ENCODE assay signal across 16 mouse cellular contexts in the genomic region with DNA sequence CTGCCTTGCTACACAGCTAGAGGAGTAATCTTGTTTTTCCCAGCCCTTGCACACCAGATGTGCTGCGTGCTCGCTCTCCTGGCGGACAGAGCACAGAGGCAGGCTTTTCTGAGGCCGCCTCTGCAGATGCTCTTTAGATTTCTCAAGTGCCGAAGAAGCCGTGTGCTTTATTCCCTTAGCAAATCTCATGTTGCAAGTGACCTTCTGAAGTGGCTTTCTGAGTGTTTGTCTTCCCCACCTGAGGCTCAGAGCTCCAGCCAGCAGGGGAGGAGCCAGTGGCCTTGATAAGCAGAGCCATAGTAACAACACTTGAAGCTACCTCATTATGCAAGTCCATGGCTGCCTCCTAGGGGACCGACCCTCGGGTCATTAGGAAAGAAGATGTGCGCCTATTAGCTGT. TPM values are rescaled to one million over a fixed set of nuclear protein-coding genes. Genes with fewer than 3 reads are reported as not detected.
A peak's percentile ranks its signal among the peaks of the same experiment; 100 is the strongest.
DNase-seq lines count a peak whose midpoint lies in the region; ATAC-seq lines count a peak whose summit lies in the region.
"Had no signal": no experiment of that assay in that cellular context is flagged by ENCODE, and none has a peak within 500 bp of the region (broad histone marks: within the 10 kb centered on the region; RNA-seq: fewer than 3 reads in every experiment).

No protein-coding gene starts in this region.

- no peak overlapping the region for H3K4me3 ChIP-seq in heart, embryonic 11.5 days (ENCODE audit: low read depth, low read length)
- no peak overlapping the region for H3K4me3 ChIP-seq in neural tube, embryonic 11.5 days (ENCODE audit: low read depth, low read length)
- H3K4me3 ChIP-seq in lung, embryonic 16.5 days (ENCODE audit: low read length): no peak overlapping the region
- no peak overlapping the region for H3K4me3 ChIP-seq in midbrain, embryonic 16.5 days (ENCODE audit: low read depth, low read length)
- H3K4me3 ChIP-seq: myocyte had no signal

- ATAC-seq in heart, embryonic 11.5 days (replicated peaks; ENCODE audit: insufficient number of reproducible peaks, low FRiP score, low TSS enrichment): no peak
- ATAC-seq in neural tube, embryonic 11.5 days (ENCODE audit: insufficient read depth, low FRiP score, low TSS enrichment): no peak
- peak; percentile 92 for ATAC-seq in lung, embryonic 16.5 days (ENCODE audit: low read depth)
- peak; percentile 49; the same call in 1 of the 2 replicates for ATAC-seq in midbrain, embryonic 16.5 days
- no peak for ATAC-seq in erythroid progenitor cell, adult 5-6 weeks (replicated peaks; ENCODE audit: low FRiP score, poor library complexity, severe bottlenecking)
- ATAC-seq: inflammation-experienced regulatory T-cells, adult 6 months had no signal

- H3K4me2 ChIP-seq in heart, embryonic 11.5 days: peak overlapping the region; percentile 39
- no peak overlapping the region for H3K4me2 ChIP-seq in neural tube, embryonic 11.5 days (ENCODE audit: low read depth)
- H3K4me2 ChIP-seq in lung, embryonic 16.5 days (ENCODE audit: low read depth, low read length): peak overlapping the region; percentile 26; the same call in 1 of the 2 replicates
- no peak overlapping the region for H3K4me2 ChIP-seq in midbrain, embryonic 16.5 days (ENCODE audit: low read length)

- WGBS in heart, embryonic 11.5 days (ENCODE audit: insufficient replicate concordance): 42% methylated on average over 9 of the region's 9 CpGs
- 75% methylated on average over 9 of the region's 9 CpGs for WGBS in neural tube, embryonic 11.5 days
- WGBS in lung, embryonic 16.5 days: 48% methylated on average over 9 of the region's 9 CpGs
- WGBS in midbrain, embryonic 16.5 days: 56% methylated on average over 9 of the region's 9 CpGs

- peak overlapping the region; percentile 29; the same call in 1 of the 2 replicates for H3K27ac ChIP-seq in heart, embryonic 11.5 days (ENCODE audit: low read depth, low read length)
- H3K27ac ChIP-seq in neural tube, embryonic 11.5 days (ENCODE audit: low read depth, low read length): no peak overlapping the region
- peak overlapping the region; percentile 79 for H3K27ac ChIP-seq in lung, embryonic 16.5 days (ENCODE audit: low read length)
- no peak overlapping the region for H3K27ac ChIP-seq in midbrain, embryonic 16.5 days (ENCODE audit: low read length)
- H3K27ac ChIP-seq: macrophage had no signal

- H3K27me3 ChIP-seq in heart, embryonic 11.5 days (ENCODE audit: control insufficient read depth, insufficient read depth, low read length): no peaks in the 10 kb centered on the region
- H3K27me3 ChIP-seq in neural tube, embryonic 11.5 days (ENCODE audit: control insufficient read depth, insufficient read depth, low read length): no peaks in the 10 kb centered on the region
- no peaks in the 10 kb centered on the region for H3K27me3 ChIP-seq in lung, embryonic 16.5 days (ENCODE audit: control insufficient read depth, insufficient read depth, low read depth, low read length)
- H3K27me3 ChIP-seq in midbrain, embryonic 16.5 days (ENCODE audit: control insufficient read depth, insufficient read depth, low read depth, low read length): no peaks in the 10 kb centered on the region

- no peaks in the 10 kb centered on the region for H3K9me3 ChIP-seq in heart, embryonic 11.5 days (replicated peaks; ENCODE audit: control insufficient read depth, low read length)
- no peaks in the 10 kb centered on the region for H3K9me3 ChIP-seq in neural tube, embryonic 11.5 days (ENCODE audit: control insufficient read depth, low read length)
- H3K9me3 ChIP-seq in lung, embryonic 16.5 days (ENCODE audit: control insufficient read depth, low read length): no peaks in the 10 kb centered on the region
- no peaks in the 10 kb centered on the region for H3K9me3 ChIP-seq in midbrain, embryonic 16.5 days (replicated peaks; ENCODE audit: control insufficient read depth, low read length, poor library complexity, severe bottlenecking)

- no peak overlapping the region for H3K9ac ChIP-seq in heart, embryonic 11.5 days (ENCODE audit: low read depth, low read length)
- no peak overlapping the region for H3K9ac ChIP-seq in neural tube, embryonic 11.5 days (ENCODE audit: low read length)
- no peak overlapping the region for H3K9ac ChIP-seq in lung, embryonic 16.5 days (ENCODE audit: low read length)
- no peak overlapping the region for H3K9ac ChIP-seq in midbrain, embryonic 16.5 days (ENCODE audit: low read depth, low read length)

- intact Hi-C loops in heart, postnatal 14 days (cut with DNase I): no loop called here

- H3K4me1 ChIP-seq in heart, embryonic 11.5 days (ENCODE audit: control insufficient read depth, insufficient read depth, low read length): peaks cover 17% of the 10 kb centered on the region
- H3K4me1 ChIP-seq in neural tube, embryonic 11.5 days (ENCODE audit: control insufficient read depth, insufficient read depth, low read length): no peaks in the 10 kb centered on the region
- peaks cover 13% of the 10 kb centered on the region; the same call in 1 of the 2 replicates for H3K4me1 ChIP-seq in lung, embryonic 16.5 days (replicated peaks; ENCODE audit: control insufficient read depth, insufficient read depth, low read length)
- no peaks in the 10 kb centered on the region for H3K4me1 ChIP-seq in midbrain, embryonic 16.5 days (ENCODE audit: control insufficient read depth, insufficient read depth, low read length)

- H3K36me3 ChIP-seq in heart, embryonic 11.5 days (ENCODE audit: control insufficient read depth, insufficient read depth, low read length): no peaks in the 10 kb centered on the region
- H3K36me3 ChIP-seq in neural tube, embryonic 11.5 days (ENCODE audit: control insufficient read depth, insufficient read depth, low read length): no peaks in the 10 kb centered on the region
- H3K36me3 ChIP-seq in lung, embryonic 16.5 days (ENCODE audit: control insufficient read depth, insufficient read depth, low read length): peaks cover 5% of the 10 kb centered on the region; the same call in 1 of the 2 replicates
- no peaks in the 10 kb centered on the region; the same call in 1 of the 2 replicates for H3K36me3 ChIP-seq in midbrain, embryonic 16.5 days (ENCODE audit: control insufficient read depth, insufficient read depth, low read length)

- no peak for DNase-seq in heart, postnatal 14 days
- DNase-seq in neural tube, embryonic 11.5 days (ENCODE audit: low spot score): peak; percentile 25
- no peak for DNase-seq in neural tube, embryonic 10.5 days (ENCODE audit: extremely low spot score, low spot score)
- no peak for DNase-seq in spleen, postnatal 4 days (ENCODE audit: low spot score in 2 of 2)
- DNase-seq: B cell, adult 2 months; cerebellum, adult 2 months; kidney, postnatal 10 days; spleen, adult 18-20 months had no signal

RNA-seq across cellular contexts. Expression of a gene that starts 43.8 kb away (rescaled TPM):
- polyA plus RNA-seq in heart, embryonic 11.5 days (2014; fragmentation: Nextera tagmentation; extraction: Ambion mirVana): 0.21 and 0.28 TPM in 2 replicates
- not detected for total RNA-seq in heart, postnatal 14 days (2021)
- polyA plus RNA-seq in neural tube, embryonic 11.5 days (2014; fragmentation: Nextera tagmentation; extraction: Ambion mirVana): not detected in 2 replicates
- 1.8 and 2.3 TPM in 2 replicates for polyA plus RNA-seq in lung, embryonic 16.5 days (2015; fragmentation: Nextera tagmentation; extraction: Ambion mirVana)
- polyA plus RNA-seq in midbrain, embryonic 16.5 days (2015; fragmentation: Nextera tagmentation; extraction: Ambion mirVana): 0.23 TPM in 1 of 2 replicates, not detected in the other
- total RNA-seq in erythroid progenitor cell, adult 5-6 weeks (2015; ENCODE audit: low replicate concordance): 5.0 and 6.3 TPM in 2 replicates
- total RNA-seq in erythroid progenitor cell, adult 5-6 weeks (2017; ENCODE audit: low replicate concordance): 2.7 and 3.0 TPM in 2 replicates
- total RNA-seq: layer of hippocampus, postnatal 14 days had no signal
- polyA plus RNA-seq: myocyte had no signal

Comparison
In these comparisons a context has a peak if more than half of its experiments do, and no peak if none do; other contexts are left out.
1. ATAC-seq: peak in lung, embryonic 16.5 days (single experiment) and midbrain, embryonic 16.5 days (single experiment); none in heart, embryonic 11.5 days (single experiment), neural tube, embryonic 11.5 days (single experiment) and erythroid progenitor cell, adult 5-6 weeks (single experiment).
2. H3K27ac ChIP-seq: peak in heart, embryonic 11.5 days (single experiment) and lung, embryonic 16.5 days (single experiment); none in neural tube, embryonic 11.5 days (single experiment) and midbrain, embryonic 16.5 days (single experiment).
3. H3K4me2 ChIP-seq: peak in heart, embryonic 11.5 days (single experiment) and lung, embryonic 16.5 days (single experiment); none in neural tube, embryonic 11.5 days (single experiment) and midbrain, embryonic 16.5 days (single experiment).